Mouse (Mus musculus): ENCODE measurements around the gene Rreb1. TPM values are rescaled to one million over a fixed set of nuclear protein-coding genes. Genes with fewer than 3 reads are reported as not detected.

The Rreb1 gene
- total RNA-seq, 2 experiments from 2014 or later, result 74.1 to 104 TPM

GRCm38 (mm10) chr13:37838260-37839183 lies 60.3 kb downstream of the Rreb1 start:
- no peak overlapping the region for H3K27ac ChIP-seq
- no peak for DNase-seq (ENCODE audit: low spot score in 2 of 2)
- no peak for TF ChIP-seq CTCF (conservative IDR thresholded peaks at IDR 0.05)

GRCm38 (mm10) chr13:37843241-37843640 lies 65.0 kb downstream of the Rreb1 start:
- no peak overlapping the region for H3K4me3 ChIP-seq
- TF ChIP-seq CTCF (conservative IDR thresholded peaks at IDR 0.05), result no peak
- no peak overlapping the region for H3K27ac ChIP-seq
- DNase-seq (ENCODE audit: low spot score in 2 of 2), result no peak

More at GRCm38 (mm10) chr13:37838260-37839183, 60.3 kb downstream of the Rreb1 start:
- H3K4me3 ChIP-seq, result no peak overlapping the region

- Histone ChIP-seq H3K4me3 (no peak overlapping the region), H3K27ac (no peak overlapping the region)
- TF ChIP-seq CTCF (conservative IDR thresholded peaks at IDR 0.05), result no peak
- no peak for DNase-seq (ENCODE audit: low spot score in 2 of 2)
Observed at GRCm38 (mm10) chr13:37843844-37844243, 65.6 kb downstream of the Rreb1 start.

GRCm38 (mm10) chr13:37845156-37845555 lies 67.0 kb downstream of the Rreb1 start:
- TF ChIP-seq CTCF (conservative IDR thresholded peaks at IDR 0.05), result no peak
- no peak overlapping the region for H3K4me3 ChIP-seq

GRCm38 (mm10) chr13:37845641-37846040 lies 67.4 kb downstream of the Rreb1 start:
- no peak for DNase-seq (ENCODE audit: low spot score in 2 of 2)
- H3K27ac ChIP-seq, result no peak overlapping the region
- TF ChIP-seq CTCF (conservative IDR thresholded peaks at IDR 0.05), result no peak
- no peak overlapping the region for H3K4me3 ChIP-seq

More at GRCm38 (mm10) chr13:37845156-37845555, 67.0 kb downstream of the Rreb1 start:
- no peak for DNase-seq (ENCODE audit: low spot score in 2 of 2)
- H3K27ac ChIP-seq, result no peak overlapping the region

- DNase-seq (ENCODE audit: low spot score in 2 of 2), result no peak
- TF ChIP-seq CTCF (conservative IDR thresholded peaks at IDR 0.05), result no peak
- no peak overlapping the region for H3K4me3 ChIP-seq
- H3K27ac ChIP-seq, result no peak overlapping the region
Observed at GRCm38 (mm10) chr13:37846507-37846906, 68.3 kb downstream of the Rreb1 start.

- Histone ChIP-seq H3K4me3 (no peak overlapping the region), H3K27ac (peak overlapping the region; percentile 53; the same call in 1 of the 2 replicates)
- DNase-seq (ENCODE audit: low spot score in 2 of 2), result no peak
- no peak for TF ChIP-seq CTCF (conservative IDR thresholded peaks at IDR 0.05)
Observed at GRCm38 (mm10) chr13:37846962-37847570, 68.9 kb downstream of the Rreb1 start.

GRCm38 (mm10) chr13:37847601-37848358 lies 69.6 kb downstream of the Rreb1 start:
- no peak overlapping the region for H3K4me3 ChIP-seq
- H3K27ac ChIP-seq, result peak overlapping the region; percentile 53
- 0 out of 2 replicates have a peak, but pooled peaks have one; percentile 7 for TF ChIP-seq CTCF (conservative IDR thresholded peaks at IDR 0.05)
- DNase-seq (ENCODE audit: low spot score in 2 of 2), result peak in 1 of 2 experiments; percentile 27

GRCm38 (mm10) chr13:37848438-37848837 lies 70.2 kb downstream of the Rreb1 start:
- Histone ChIP-seq H3K4me3 (peak overlapping the region; percentile 24; the same call in 1 of the 2 replicates), H3K27ac (no peak overlapping the region; the same call in 1 of the 2 replicates)
- no peak for DNase-seq (ENCODE audit: low spot score in 2 of 2)
- TF ChIP-seq CTCF (conservative IDR thresholded peaks at IDR 0.05), result no peak

GRCm38 (mm10) chr13:37851617-37852016 lies 73.4 kb downstream of the Rreb1 start:
- DNase-seq (ENCODE audit: low spot score in 2 of 2), result no peak
- Histone ChIP-seq H3K4me3 (no peak overlapping the region), H3K27ac (no peak overlapping the region)
- TF ChIP-seq CTCF (conservative IDR thresholded peaks at IDR 0.05), result no peak

- no peak for DNase-seq (ENCODE audit: low spot score in 2 of 2)
- Histone ChIP-seq H3K4me3 (no peak overlapping the region), H3K27ac (no peak overlapping the region)
- no peak for TF ChIP-seq CTCF (conservative IDR thresholded peaks at IDR 0.05)
Observed at GRCm38 (mm10) chr13:37852850-37853249, 74.7 kb downstream of the Rreb1 start.

GRCm38 (mm10) chr13:37853441-37853840 lies 75.2 kb downstream of the Rreb1 start:
- H3K4me3 ChIP-seq, result no peak overlapping the region
- DNase-seq (ENCODE audit: low spot score in 2 of 2), result no peak
- H3K27ac ChIP-seq, result no peak overlapping the region
- TF ChIP-seq CTCF (conservative IDR thresholded peaks at IDR 0.05), result no peak

GRCm38 (mm10) chr13:37854031-37854431 lies 75.8 kb downstream of the Rreb1 start:
- H3K27ac ChIP-seq, result peak overlapping the region; percentile 62
- no peak for DNase-seq (ENCODE audit: low spot score in 2 of 2)
- H3K4me3 ChIP-seq, result peak overlapping the region; percentile 37
- TF ChIP-seq CTCF (conservative IDR thresholded peaks at IDR 0.05), result no peak

All from layer of hippocampus, adult 2 months (tissue).